Mouse (Mus musculus): ENCODE data around the gene Erich3.
"Not testable (repeated sequence)": the region's sequence is repeated elsewhere in the genome, so short reads cannot be mapped to it uniquely, and the experiment has no call there.

Gene Erich3

DNA sequence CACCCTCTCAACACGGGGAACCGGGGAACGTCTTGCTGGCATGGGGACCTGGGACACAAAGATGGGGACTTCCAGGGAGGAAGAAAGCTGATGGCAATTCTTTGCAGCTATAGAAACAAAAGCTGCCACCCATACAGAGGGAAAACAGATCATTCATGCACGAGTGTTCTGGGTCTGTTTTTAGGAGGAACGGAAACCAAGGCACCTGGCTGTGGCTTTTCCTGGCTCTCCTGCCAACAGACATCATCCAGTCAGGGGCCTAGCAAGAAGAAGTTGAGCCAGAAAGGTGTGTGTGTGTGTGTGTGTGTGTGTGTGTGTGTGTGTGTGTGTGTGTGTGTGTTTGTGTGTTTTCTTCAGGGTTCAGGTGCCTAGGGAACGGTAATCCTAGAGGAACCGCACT lies at the start of gene Erich3:
Erich3 (plus strand) TSS at position 315 of the 400 bp plus-strand sequence.
- no peak for DNase-seq

- no peak for DNase-seq
These were observed 48.9 kb upstream of the Erich3 start for GRCm38 (mm10) chr3:154614771-154615170.

- DNase-seq, result no peak
These were observed 48.4 kb upstream of the Erich3 start for GRCm38 (mm10) chr3:154615304-154615703.

- DNase-seq, result no peak
These were observed 47.6 kb upstream of the Erich3 start for GRCm38 (mm10) chr3:154616106-154616505.

- no peak for DNase-seq
These were observed 35.4 kb upstream of the Erich3 start for GRCm38 (mm10) chr3:154628284-154628683.

DNA sequence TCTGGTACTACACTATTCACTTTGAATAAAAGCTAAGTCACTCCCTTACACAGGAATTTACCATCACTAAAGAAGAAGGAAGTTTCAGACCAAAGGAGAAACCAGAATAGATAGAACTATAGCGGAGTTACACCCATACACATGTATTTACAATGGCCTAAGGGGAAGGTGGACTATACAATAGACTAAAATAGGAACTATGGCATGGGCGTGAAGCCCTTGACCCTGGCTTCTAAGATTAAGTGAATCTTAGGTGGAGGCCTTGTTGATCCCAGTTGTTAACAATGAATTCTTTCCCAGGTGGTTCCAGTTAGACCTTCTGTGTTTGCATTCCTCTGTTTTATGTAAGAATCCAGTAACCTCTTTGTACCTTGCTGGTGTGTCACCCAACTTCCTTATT lies 32.4 kb upstream of the Erich3 start:
- DNase-seq, result not testable (repeated sequence)

DNA sequence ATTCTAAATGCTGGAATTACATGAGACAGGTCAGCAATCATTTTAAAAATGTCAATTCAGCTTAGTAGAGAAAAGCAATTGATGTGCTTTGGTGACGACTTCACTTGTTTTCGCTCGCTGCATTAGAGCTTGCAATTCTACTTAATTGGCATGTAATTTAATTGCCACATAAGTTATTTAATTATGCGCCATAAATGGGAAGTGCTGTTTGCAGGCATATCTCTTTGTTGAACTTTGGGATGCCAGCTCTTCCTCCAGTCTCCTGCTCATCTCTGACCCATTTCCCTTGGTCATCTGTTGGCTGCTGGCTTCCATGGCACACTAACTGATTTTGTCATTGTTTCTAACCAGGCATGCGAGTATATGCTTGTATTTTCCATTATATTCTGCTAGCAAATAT lies 30.6 kb upstream of the Erich3 start:
- no peak for DNase-seq

GRCm38 (mm10) chr3:154646638-154647442 lies 16.8 kb upstream of the Erich3 start:
- peak; percentile 21 for DNase-seq

GRCm38 (mm10) chr3:154647443-154647780 lies 16.2 kb upstream of the Erich3 start:
- no peak for DNase-seq

GRCm38 (mm10) chr3:154649411-154650285 lies 14.0 kb upstream of the Erich3 start:
- DNase-seq, result no peak

DNA sequence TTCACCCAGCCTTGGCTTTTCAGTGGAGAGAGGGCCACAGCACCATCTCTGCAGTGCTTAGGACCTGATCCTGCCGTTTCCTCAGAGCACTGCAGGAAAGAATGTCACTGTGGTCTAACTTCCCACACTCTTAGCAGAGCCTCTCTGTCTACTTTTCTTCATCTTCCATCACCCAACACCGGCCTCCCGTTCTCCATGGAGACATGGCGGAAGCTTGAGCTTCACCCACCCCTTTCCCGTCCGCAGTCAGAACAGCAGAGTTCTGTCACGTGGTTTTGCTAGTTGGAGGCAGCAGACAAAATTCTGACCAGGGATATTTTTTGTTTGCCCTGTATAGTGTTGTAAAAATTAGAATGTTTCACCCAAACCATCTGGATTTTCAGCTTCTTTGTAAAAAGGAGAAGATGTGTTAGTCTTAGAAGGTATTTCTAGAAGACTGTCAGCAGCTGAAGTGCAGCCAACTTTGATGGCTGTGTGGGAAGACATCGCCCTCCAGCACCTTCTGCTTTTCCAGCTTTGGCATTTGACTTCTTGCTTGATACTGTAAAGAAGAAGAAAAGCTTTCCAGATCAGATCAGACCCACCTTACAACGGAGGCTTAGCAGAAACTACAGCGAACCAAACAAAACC lies 12.4 kb upstream of the Erich3 start:
- peak; percentile 8 for DNase-seq

DNA sequence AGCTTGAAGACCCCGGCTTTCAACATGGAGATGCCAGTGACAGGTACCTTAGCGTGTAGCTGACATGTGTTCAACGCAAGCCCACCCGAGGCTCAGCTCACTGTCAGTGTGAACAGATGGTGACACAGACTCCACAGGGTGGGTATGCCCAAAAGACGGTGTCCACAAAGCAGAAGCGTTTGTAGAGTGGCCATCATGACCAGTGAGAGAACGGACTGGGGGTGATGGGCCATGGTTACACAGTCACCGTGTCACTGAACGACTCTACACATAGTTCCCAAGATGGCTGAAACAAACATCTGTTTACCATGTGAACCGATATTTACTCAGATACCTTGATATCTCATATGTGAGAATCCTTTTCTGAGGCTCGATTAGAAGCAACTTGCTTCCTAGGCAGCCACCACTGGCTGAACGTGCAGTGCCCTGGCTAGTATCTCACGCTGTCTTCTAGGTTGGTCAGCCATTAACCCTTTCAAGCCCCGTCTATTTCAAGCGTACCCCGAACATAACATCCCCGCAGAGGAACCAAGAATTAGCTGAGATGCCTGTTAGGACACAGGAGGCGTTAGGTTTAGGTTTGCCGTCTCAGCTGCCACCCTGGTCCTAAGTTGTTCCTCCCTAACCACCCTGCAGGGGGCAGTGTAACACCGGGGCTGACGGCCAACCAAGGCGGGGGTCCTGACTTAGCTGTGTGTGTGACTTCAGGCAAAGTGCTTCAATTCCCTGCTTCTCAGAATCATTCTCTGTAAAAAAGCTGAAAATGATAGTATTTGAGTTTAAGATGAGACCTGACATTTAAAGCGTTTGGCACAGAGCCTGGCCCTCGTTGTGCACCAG lies 10.9 kb upstream of the Erich3 start:
- DNase-seq, result peak; percentile 63

- no peak for DNase-seq
These were observed 10.2 kb upstream of the Erich3 start for GRCm38 (mm10) chr3:154653454-154653853.

DNA sequence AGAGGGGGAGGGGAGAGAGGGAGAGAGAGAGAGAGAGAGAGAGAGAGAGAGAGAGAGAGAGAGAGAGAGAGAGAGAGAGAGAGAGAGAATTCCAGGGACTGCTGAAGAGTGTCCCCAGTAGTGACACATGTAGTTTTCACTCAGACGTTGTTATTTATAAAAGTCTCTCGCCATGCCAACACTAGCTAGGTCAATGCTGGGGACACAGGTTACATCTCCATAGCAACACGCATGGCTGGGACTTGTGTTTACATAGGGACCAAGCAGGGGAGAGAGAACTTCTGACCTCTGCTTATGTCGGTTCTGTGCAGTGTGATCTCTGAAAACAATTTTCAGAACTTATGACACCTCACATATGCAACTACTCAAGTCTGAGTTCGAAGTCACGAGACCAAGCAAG lies 9.4 kb upstream of the Erich3 start:
- no peak for DNase-seq

DNA sequence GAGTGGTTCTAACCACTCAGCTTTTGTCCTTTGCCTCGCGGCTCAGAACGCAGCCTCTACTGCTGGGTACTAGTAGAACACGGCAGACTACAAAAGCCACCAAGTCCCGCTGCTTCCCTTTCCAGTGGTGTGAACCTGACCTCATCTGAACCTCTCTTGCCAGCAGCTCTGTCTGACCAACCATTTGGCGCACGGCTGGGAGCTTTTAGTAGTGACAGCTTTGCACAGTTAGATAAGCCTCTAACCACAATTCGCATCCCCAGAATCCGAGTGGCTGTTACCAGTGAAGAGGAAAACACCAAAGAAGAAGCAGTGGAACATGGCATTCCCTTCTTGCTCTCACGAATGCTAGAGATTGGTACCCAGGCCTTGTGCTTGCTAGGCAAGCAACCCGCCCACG lies 8.8 kb upstream of the Erich3 start:
- DNase-seq, result peak; percentile 6

DNA sequence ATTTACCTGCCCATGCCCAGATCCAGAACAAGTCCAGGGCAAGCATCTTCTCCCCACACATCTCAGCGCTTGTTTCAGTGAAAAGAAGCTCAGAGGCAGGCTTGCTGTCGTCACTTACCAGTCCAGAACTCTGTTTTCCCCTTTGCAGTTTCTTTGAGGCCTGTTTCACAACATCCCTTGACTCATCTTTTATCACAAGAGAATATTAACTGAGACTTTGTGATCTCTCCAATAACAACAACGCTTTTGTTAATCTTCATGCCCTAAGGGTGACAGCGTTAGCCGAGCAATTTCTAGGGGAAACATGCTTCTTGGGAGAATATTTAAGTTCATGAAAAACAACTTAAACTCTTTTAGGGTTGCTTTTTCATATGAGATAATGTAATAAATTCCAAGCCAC lies 7.9 kb upstream of the Erich3 start:
- DNase-seq, result no peak

DNA sequence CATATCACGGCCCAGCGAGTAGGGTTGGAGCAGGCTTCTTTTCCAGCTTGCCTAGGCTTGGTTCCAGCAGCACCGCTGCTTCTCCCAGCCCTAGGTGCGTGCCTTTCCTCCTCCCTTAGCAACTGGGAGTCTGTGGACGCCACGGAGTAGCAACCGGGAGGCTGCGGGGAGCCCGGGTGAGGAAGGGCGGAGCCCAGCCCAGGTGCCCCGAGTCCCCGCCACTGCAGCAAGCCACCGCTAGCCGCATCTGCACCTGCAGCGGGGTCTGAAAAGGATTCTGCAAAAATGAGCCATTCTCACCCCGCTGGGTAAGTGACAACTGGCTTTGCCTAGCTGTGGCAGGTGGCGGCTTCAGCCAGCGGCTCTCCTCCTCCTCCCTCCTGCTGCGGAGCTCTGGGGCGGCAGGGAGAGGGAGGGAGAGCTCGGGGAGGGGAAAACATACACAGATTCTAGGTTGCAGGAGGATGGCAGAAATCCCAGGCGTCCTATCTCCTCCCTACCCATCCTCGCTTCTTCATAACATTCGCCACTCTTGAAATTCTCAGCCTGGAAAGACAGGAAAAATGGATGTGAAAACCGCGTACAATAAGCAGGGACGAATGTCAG lies 420 bp downstream of the Erich3 start:
- no peak for DNase-seq

GRCm38 (mm10) chr3:154664636-154665035 lies 977 bp downstream of the Erich3 start:
- DNase-seq, result no peak

DNA sequence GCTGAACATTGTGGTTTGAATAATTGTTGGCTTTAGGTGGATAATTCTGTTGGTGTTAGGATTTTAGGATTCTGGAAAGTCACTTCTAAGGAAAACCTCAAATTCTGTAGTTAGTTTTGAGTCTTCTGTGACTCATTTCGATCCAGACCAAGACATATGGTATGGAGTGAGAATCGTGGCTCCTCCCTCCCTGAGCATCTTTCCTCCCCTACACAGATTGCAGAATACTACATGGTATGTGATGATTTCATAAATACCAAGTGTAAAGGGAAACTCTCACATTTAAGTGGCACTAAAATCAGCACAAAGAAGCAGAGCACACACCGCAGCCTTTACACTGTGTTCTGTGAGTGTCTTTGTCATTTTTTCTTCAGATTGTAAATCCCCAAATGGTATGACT lies 4.8 kb downstream of the Erich3 start:
- no peak for DNase-seq

- no peak for DNase-seq
These were observed 6.9 kb downstream of the Erich3 start for GRCm38 (mm10) chr3:154670584-154670983.

DNA sequence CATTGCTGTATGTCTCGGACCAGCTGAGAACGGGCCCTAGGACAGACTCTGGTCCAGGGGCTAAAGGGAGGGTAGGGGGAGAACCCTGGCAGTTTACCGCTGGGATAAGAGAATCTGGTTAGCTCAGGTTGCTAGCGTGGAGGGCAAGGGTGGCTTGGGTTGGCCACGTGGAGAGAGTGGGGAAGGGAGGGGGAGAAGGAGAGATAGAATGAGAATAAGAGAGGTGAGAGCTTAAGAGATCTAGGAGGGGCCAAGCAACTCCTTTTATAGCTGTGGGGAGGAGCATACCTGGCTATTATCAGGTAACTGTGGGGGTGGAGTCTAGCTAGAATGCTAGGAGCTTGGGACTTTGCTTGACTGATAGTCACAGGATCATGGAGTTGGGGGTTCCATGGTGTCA lies 7.4 kb downstream of the Erich3 start:
- no peak for DNase-seq

DNA sequence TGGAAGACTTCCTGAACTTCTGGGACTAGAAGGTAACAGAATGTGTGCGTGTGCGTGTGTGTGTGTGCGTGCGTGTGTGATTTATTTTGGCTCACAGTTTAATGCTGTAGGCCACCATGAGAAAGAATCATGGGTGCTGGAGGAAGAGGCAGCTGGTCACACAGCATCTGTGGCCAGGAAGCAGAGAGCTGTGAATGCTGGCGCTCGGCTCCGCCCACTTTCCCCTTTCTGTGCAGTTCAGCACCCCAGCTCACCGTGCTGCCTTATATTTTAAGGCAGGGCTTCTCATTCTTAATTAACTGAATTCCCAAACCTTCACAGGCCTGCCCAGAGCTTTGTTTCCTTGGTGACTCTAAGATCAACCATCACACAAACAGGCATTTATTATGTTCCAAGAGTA lies 9.7 kb downstream of the Erich3 start:
- DNase-seq, result no peak
